Mouse (Mus musculus) forebrain, postnatal 0 days (tissue): Measurements from ENCODE around the gene Map4k3. TPM values are rescaled to one million over a fixed set of nuclear protein-coding genes. Genes with fewer than 3 reads are reported as not detected.
"Not testable (repeated sequence)": the region's sequence is repeated elsewhere in the genome, so short reads cannot be mapped to it uniquely, and the experiment has no call there.

Experiments used
- ATAC-seq: fragments of 200-750 bp; cut with Nextera tagmentation; 2 replicates; pipeline ENCODE4 v1.8.0; 2017; ENCODE audit warnings: mild to moderate bottlenecking, moderate library complexity
- DNase-seq: peaks from one replicate; pipeline ENCODE4 v3.0.0-alpha.2; 2015
- H3K27ac ChIP-seq: fragments of 300-500 bp; sonication (generic); 2 replicates; pipeline ENCODE4 v1.5.1; 2014; ENCODE audit warnings: low read depth, mild to moderate bottlenecking, antibody characterized with exemption, low read length, moderate library complexity, mixed read lengths
- H3K27me3 ChIP-seq: fragments of 300-500 bp; sonication (generic); 2 replicates; pipeline ENCODE4 v1.6.1; 2014; ENCODE audit warnings: mild to moderate bottlenecking, low read length, mixed read lengths; ENCODE audit not compliant: insufficient read depth
- H3K36me3 ChIP-seq: fragments of 300-500 bp; sonication (generic); 2 replicates; pipeline ENCODE4 v1.6.1; 2014; ENCODE audit warnings: mild to moderate bottlenecking, moderate library complexity; ENCODE audit not compliant: insufficient read depth
- H3K4me1 ChIP-seq: fragments of 300-500 bp; sonication (generic); 2 replicates; pipeline ENCODE4 v1.6.1; 2014; ENCODE audit warnings: antibody characterized with exemption; ENCODE audit not compliant: insufficient read depth
- H3K4me2 ChIP-seq: fragments of 300-500 bp; sonication (generic); 2 replicates; pipeline ENCODE4 v1.6.1; 2014; ENCODE audit warnings: low read depth, mild to moderate bottlenecking, moderate library complexity
- H3K4me3 ChIP-seq: fragments of 300-500 bp; sonication (generic); 2 replicates; pipeline ENCODE4 v1.5.1; 2014; ENCODE audit warnings: low read depth, low read length, mixed read lengths
- H3K9ac ChIP-seq: fragments of 300-500 bp; sonication (generic); 2 replicates; pipeline ENCODE4 v1.6.1; 2014; ENCODE audit warnings: mild to moderate bottlenecking
- H3K9me3 ChIP-seq: fragments of 300-500 bp; sonication (generic); 2 replicates; pipeline ENCODE4 v1.6.1; 2016; ENCODE audit warnings: low read length
- CTCF ChIP-seq: sonication (generic); IDR thresholded peaks from 2 replicates; pipeline ENCODE4 v1.5.1; 2016; ENCODE audit warnings: antibody characterized with exemption, control low read depth, low read depth
- WGBS: fragments of 180-500 bp; shearing (Covaris S2); extraction: QIAGEN DNeasy Blood & Tissue Kit; methylation state at CpG from one replicate; pipeline ENCODE4 v1.1.7; 2014; 5-methylcytosine and 5-hydroxymethylcytosine counted together
- polyA plus RNA-seq: library from polyadenylated mRNA; unstranded; fragments of >200 nt; fragmentation: Nextera tagmentation; extraction: Ambion mirVana; gene quantifications from 2 replicates; pipeline ENCODE4 v1.2.1, GENCODE M21; 2015
- total RNA-seq: library from RNA; depleted of rRNA; stranded (reverse); fragments of >200 nt; gene quantifications from 2 replicates; pipeline ENCODE4 v1.2.3, GENCODE M21; 2014; rRNA removed

The Map4k3 gene
- total and polyA plus RNA-seq, 2 experiments from 2014 or later, result 17.9 to 76.9 TPM

DNA sequence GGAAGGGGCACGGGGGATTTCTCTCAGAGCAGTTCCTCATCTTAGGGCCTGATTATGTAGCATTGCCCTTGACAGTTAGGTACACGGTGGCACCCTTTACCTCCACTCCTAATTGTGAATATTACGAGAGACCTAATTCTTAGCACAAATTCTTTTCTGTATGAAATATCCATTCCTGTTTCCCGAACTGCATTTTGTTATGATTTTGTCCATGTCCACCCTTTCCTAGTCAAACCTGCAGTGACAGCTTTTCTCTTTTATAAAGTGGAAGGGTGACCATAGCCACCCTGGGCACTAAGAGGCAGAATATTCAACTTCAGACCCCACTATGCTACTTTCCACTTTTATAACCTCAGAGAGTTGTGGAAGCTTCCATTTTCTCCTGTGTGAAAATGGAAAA is 175.6 kb downstream of the Map4k3 start:
- DNase-seq (no peak), ATAC-seq (no peak)
- Histone ChIP-seq H3K4me3 (peak overlapping the region; percentile 72; the same call in 1 of the 2 replicates), H3K4me2 (peak overlapping the region; percentile 57), H3K36me3 (no peaks in the 10 kb centered on the region), H3K27me3 (no peaks in the 10 kb centered on the region), H3K27ac (peak overlapping the region; percentile 89; the same call in 1 of the 2 replicates), H3K9ac (no peak overlapping the region), H3K9me3 (no peaks in the 10 kb centered on the region), H3K4me1 (0 out of 2 replicates have a peak, but pooled peaks cover 4% of the 10 kb centered on the region)
- no peak for TF ChIP-seq CTCF
- 77% methylated on average over 4 of the region's 4 CpGs for WGBS

- H3K27me3 ChIP-seq, result no peaks in the 10 kb centered on the region
- TF ChIP-seq CTCF, result no peak
- no peak overlapping the region for H3K27ac ChIP-seq
- H3K4me2 ChIP-seq, result no peak overlapping the region
- 84% methylated on average over 15 of the region's 15 CpGs for WGBS
- ATAC-seq (no peak), DNase-seq (no peak)
- no peaks in the 10 kb centered on the region for H3K36me3 ChIP-seq
- H3K4me3 ChIP-seq, result no peak overlapping the region
- H3K9me3 ChIP-seq, result no peaks in the 10 kb centered on the region
- H3K4me1 ChIP-seq, result 0 out of 2 replicates have a peak, but pooled peaks cover 4% of the 10 kb centered on the region
- no peak overlapping the region for H3K9ac ChIP-seq
Measured at GRCm38 (mm10) chr17:80550981-80551380, 177.3 kb downstream of the Map4k3 start.

- TF ChIP-seq CTCF, result no peak
- Histone ChIP-seq H3K27ac (no peak overlapping the region), H3K4me3 (no peak overlapping the region), H3K36me3 (no peaks in the 10 kb centered on the region), H3K9me3 (no peaks in the 10 kb centered on the region), H3K4me1 (no peaks in the 10 kb centered on the region), H3K9ac (no peak overlapping the region), H3K4me2 (no peak overlapping the region), H3K27me3 (no peaks in the 10 kb centered on the region)
- 95% methylated on average over 2 of the region's 2 CpGs for WGBS
- ATAC-seq, result no peak
- DNase-seq, result no peak
Measured at GRCm38 (mm10) chr17:80546846-80547245, 181.4 kb downstream of the Map4k3 start.

GRCm38 (mm10) chr17:80546227-80546626 is 182.1 kb downstream of the Map4k3 start:
- H3K4me3 ChIP-seq, result no peak overlapping the region
- no peak for TF ChIP-seq CTCF
- no peak overlapping the region for H3K4me2 ChIP-seq
- H3K9ac ChIP-seq, result no peak overlapping the region
- no peaks in the 10 kb centered on the region for H3K27me3 ChIP-seq
- no peaks in the 10 kb centered on the region for H3K36me3 ChIP-seq
- 89% methylated on average over 8 of the region's 8 CpGs for WGBS
- DNase-seq, result no peak
- no peaks in the 10 kb centered on the region for H3K4me1 ChIP-seq
- H3K27ac ChIP-seq, result no peak overlapping the region
- no peak for ATAC-seq
- no peaks in the 10 kb centered on the region for H3K9me3 ChIP-seq

- H3K27ac ChIP-seq, result no peak overlapping the region
- H3K36me3 ChIP-seq, result no peaks in the 10 kb centered on the region
- no peaks in the 10 kb centered on the region for H3K4me1 ChIP-seq
- no peak overlapping the region for H3K4me2 ChIP-seq
- no peaks in the 10 kb centered on the region for H3K9me3 ChIP-seq
- no peak for TF ChIP-seq CTCF
- 91% methylated on average over 20 of the region's 20 CpGs for WGBS
- H3K9ac ChIP-seq, result no peak overlapping the region
- DNase-seq, result no peak
- H3K27me3 ChIP-seq, result no peaks in the 10 kb centered on the region
- ATAC-seq, result no peak
- H3K4me3 ChIP-seq, result no peak overlapping the region
Measured at GRCm38 (mm10) chr17:80543646-80544045, 184.6 kb downstream of the Map4k3 start.

DNA sequence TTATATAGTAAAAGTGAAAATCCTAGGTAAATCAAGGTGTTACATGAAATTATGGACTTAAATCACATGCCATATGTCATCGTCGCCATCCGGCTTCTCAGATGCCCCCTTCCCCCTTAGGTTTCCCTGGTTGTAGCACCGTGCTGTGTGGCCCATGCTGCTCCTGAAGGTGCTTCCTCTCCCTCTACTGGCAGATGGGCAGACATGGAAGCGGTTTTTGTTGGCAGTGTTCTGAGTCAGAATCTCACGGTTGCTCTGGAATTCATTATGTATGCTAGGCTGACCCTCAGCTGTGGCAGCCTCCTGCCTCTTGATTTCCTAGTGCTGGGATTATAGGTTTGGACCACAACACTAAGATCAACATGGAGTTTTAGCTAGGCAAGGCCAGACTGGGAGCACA is 191.1 kb downstream of the Map4k3 start:
- no peak for ATAC-seq
- no peak overlapping the region for H3K4me2 ChIP-seq
- DNase-seq, result no peak

GRCm38 (mm10) chr17:80535633-80536032 is 192.7 kb downstream of the Map4k3 start:
- Histone ChIP-seq H3K4me2 (no peak overlapping the region), H3K4me1 (no peaks in the 10 kb centered on the region)
- peak; percentile 27; the same call in 1 of the 2 replicates for ATAC-seq

More for the DNA sequence above, 191.1 kb downstream of the Map4k3 start:
- no peaks in the 10 kb centered on the region for H3K9me3 ChIP-seq
- H3K36me3 ChIP-seq, result no peaks in the 10 kb centered on the region
- WGBS, result 50% methylated on average over 6 of the region's 6 CpGs
- no peaks in the 10 kb centered on the region for H3K4me1 ChIP-seq
- TF ChIP-seq CTCF, result no peak
- H3K27me3 ChIP-seq, result no peaks in the 10 kb centered on the region
- no peak overlapping the region for H3K4me3 ChIP-seq
- H3K27ac ChIP-seq, result no peak overlapping the region
- no peak overlapping the region for H3K9ac ChIP-seq

DNA sequence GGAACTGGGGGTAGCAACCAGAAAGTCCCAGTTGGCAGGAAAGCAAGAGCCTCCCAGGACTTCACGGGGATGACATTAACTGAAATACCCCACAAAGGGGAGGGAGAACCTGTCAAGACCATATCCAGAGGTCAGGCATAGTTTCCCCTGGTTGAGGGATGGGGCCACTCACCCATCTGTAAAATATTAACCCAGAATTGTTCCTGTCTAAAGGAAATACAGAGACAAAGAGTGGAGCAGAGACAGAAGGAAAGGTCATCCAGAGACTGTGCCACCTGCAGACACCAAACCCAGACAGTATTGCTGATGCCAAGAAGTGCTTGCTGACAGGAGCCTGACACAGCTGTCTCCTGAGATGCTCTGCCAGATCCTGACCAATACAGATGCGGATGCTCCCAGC is 196.9 kb downstream of the Map4k3 start:
- 76% methylated on average over 2 of the region's 2 CpGs for WGBS
- H3K4me2 ChIP-seq, H3K36me3 ChIP-seq, H3K9me3 ChIP-seq, H3K27ac ChIP-seq, H3K27me3 ChIP-seq, ATAC-seq, H3K9ac ChIP-seq, DNase-seq, H3K4me3 ChIP-seq, H3K4me1 ChIP-seq: not testable (repeated sequence)

More at GRCm38 (mm10) chr17:80535633-80536032, 192.7 kb downstream of the Map4k3 start:
- 46% methylated on average over 6 of the region's 6 CpGs for WGBS
- DNase-seq, result peak; percentile 44
- H3K4me3 ChIP-seq, result no peak overlapping the region
- no peaks in the 10 kb centered on the region for H3K36me3 ChIP-seq
- no peak for TF ChIP-seq CTCF
- no peak overlapping the region for H3K27ac ChIP-seq
- no peaks in the 10 kb centered on the region for H3K9me3 ChIP-seq
- no peak overlapping the region for H3K9ac ChIP-seq
- H3K27me3 ChIP-seq, result no peaks in the 10 kb centered on the region

Other genes with a start within 250 kb of the Map4k3 start
- gene Sos1, start 248.0 kb downstream of the Map4k3 start, total RNA-seq, result 20.9 and 29.3 TPM in 2 replicates
- 3.3 and 5.2 TPM in 2 replicates for gene Sos1, start 248.0 kb downstream of the Map4k3 start, polyA plus RNA-seq
- 8.6 and 9.6 TPM in 2 replicates for gene Cdkl4, start 150.7 kb downstream of the Map4k3 start, total RNA-seq
- 3.8 and 6.4 TPM in 2 replicates for gene Cdkl4, start 150.7 kb downstream of the Map4k3 start, polyA plus RNA-seq
- 33.3 and 35.2 TPM in 2 replicates for gene Tmem178, start 216.1 kb upstream of the Map4k3 start, total RNA-seq
- gene Tmem178, start 216.1 kb upstream of the Map4k3 start, polyA plus RNA-seq, result 34.0 and 34.6 TPM in 2 replicates